Mouse (Mus musculus): ENCODE results near the gene Masp1. TPM values are rescaled to one million over a fixed set of nuclear protein-coding genes. Genes with fewer than 3 reads are reported as not detected.

Masp1 gene
- polyA plus RNA-seq, 2 experiments = 12.4 to 14.2 TPM

- no peak for TF ChIP-seq CTCF (IDR thresholded peaks at IDR 0.05; ENCODE audit: low read depth)
- no peak for TF ChIP-seq EP300 (IDR thresholded peaks at IDR 0.05; ENCODE audit: low read depth)
- Histone ChIP-seq H3K4me3 (ENCODE audit: insufficient read depth in 1 of 2, low read depth in 2 of 2, low read length in 2 of 2) (no peak overlapping the region), H3K4me2 (ENCODE audit: low read depth) (no peak overlapping the region), H3K27ac (no peak overlapping the region), H3K36me3 (replicated peaks; ENCODE audit: control insufficient read depth, insufficient read depth, low read depth) (no peaks in the 10 kb centered on the region), H3K27me3 (ENCODE audit: control insufficient read depth, insufficient read depth, low read length) (no peaks in the 10 kb centered on the region), H3K9me3 (ENCODE audit: control insufficient read depth, low read length) (no peaks in the 10 kb centered on the region), H3K4me1 (replicated peaks; ENCODE audit: control insufficient read depth in 2 of 2, insufficient read depth in 2 of 2, low read length in 1 of 2) (no peaks in the 10 kb centered on the region; a peak in 1 of 4 replicates), H3K9ac (replicated peaks) (no peak overlapping the region)
- 18% methylated on average over 5 of the region's 5 CpGs for whole genome bisulfite sequencing (ENCODE audit: insufficient replicate concordance)
- DNase-seq (ENCODE audit: low read depth in 3 of 3, low spot score in 3 of 3) (no peak), ATAC-seq (ENCODE audit: insufficient read depth) (no peak)
Measured at GRCm38 (mm10) chr16:23457338-23457737, 63.3 kb downstream of the Masp1 start.

GRCm38 (mm10) chr16:23456534-23456933 lies 64.1 kb downstream of the Masp1 start:
- Histone ChIP-seq H3K9ac (replicated peaks) (no peak overlapping the region), H3K4me3 (ENCODE audit: insufficient read depth in 1 of 2, low read depth in 2 of 2, low read length in 2 of 2) (no peak overlapping the region), H3K27ac (no peak overlapping the region), H3K9me3 (ENCODE audit: control insufficient read depth, low read length) (no peaks in the 10 kb centered on the region), H3K4me2 (ENCODE audit: low read depth) (no peak overlapping the region), H3K4me1 (replicated peaks; ENCODE audit: control insufficient read depth in 2 of 2, insufficient read depth in 2 of 2, low read length in 1 of 2) (no peaks in the 10 kb centered on the region; a peak in 1 of 4 replicates), H3K27me3 (ENCODE audit: control insufficient read depth, insufficient read depth, low read length) (no peaks in the 10 kb centered on the region), H3K36me3 (replicated peaks; ENCODE audit: control insufficient read depth, insufficient read depth, low read depth) (no peaks in the 10 kb centered on the region)
- DNase-seq (ENCODE audit: low read depth in 3 of 3, low spot score in 3 of 3) = no peak
- ATAC-seq (ENCODE audit: insufficient read depth) = peak; percentile 23; the same call in 1 of the 2 replicates
- 42% methylated on average over 3 of the region's 3 CpGs for WGBS (ENCODE audit: insufficient replicate concordance)
- TF ChIP-seq EP300 (IDR thresholded peaks at IDR 0.05; ENCODE audit: low read depth) = no peak
- TF ChIP-seq CTCF (IDR thresholded peaks at IDR 0.05; ENCODE audit: low read depth) = no peak

GRCm38 (mm10) chr16:23454376-23454775 lies 66.2 kb downstream of the Masp1 start:
- no peaks in the 10 kb centered on the region for H3K9me3 ChIP-seq (ENCODE audit: control insufficient read depth, low read length)
- no peak overlapping the region for H3K27ac ChIP-seq
- H3K4me3 ChIP-seq (ENCODE audit: insufficient read depth in 1 of 2, low read depth in 2 of 2, low read length in 2 of 2) = no peak overlapping the region
- H3K9ac ChIP-seq (replicated peaks) = no peak overlapping the region
- DNase-seq (ENCODE audit: low read depth in 3 of 3, low spot score in 3 of 3) (no peak), ATAC-seq (ENCODE audit: insufficient read depth) (no peak)
- no peak overlapping the region for H3K4me2 ChIP-seq (ENCODE audit: low read depth)
- TF ChIP-seq CTCF (IDR thresholded peaks at IDR 0.05; ENCODE audit: low read depth) (no peak), EP300 (IDR thresholded peaks at IDR 0.05; ENCODE audit: low read depth) (no peak)
- no peaks in the 10 kb centered on the region for H3K27me3 ChIP-seq (ENCODE audit: control insufficient read depth, insufficient read depth, low read length)
- WGBS (ENCODE audit: insufficient replicate concordance) = 50% methylated on average over 6 of the region's 6 CpGs
- H3K36me3 ChIP-seq (replicated peaks; ENCODE audit: control insufficient read depth, insufficient read depth, low read depth) = no peaks in the 10 kb centered on the region
- H3K4me1 ChIP-seq (replicated peaks; ENCODE audit: control insufficient read depth in 2 of 2, insufficient read depth in 2 of 2, low read length in 1 of 2) = no peaks in the 10 kb centered on the region; a peak in 1 of 4 replicates

DNA sequence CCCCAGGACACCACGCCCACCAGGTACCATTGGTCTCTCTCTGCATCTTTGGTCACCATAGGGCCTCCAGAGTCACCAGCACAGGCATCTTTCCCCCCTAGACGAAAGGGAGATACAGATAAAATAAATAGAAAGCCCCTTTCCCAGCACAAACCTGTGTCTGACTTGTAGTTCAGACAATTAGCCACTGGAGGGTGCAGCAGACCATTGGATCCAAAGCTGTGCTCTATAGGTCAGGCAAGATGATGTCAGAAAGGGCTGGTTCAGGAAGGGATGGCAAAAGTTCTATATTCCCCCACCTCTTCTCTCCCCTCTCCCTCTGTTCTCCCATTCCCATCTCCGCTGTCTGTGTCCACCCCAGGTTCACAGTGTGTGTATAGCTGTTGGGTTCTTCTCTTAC lies 68.1 kb downstream of the Masp1 start:
- Histone ChIP-seq H3K36me3 (replicated peaks; ENCODE audit: control insufficient read depth, insufficient read depth, low read depth) (no peaks in the 10 kb centered on the region), H3K4me1 (replicated peaks; ENCODE audit: control insufficient read depth in 2 of 2, insufficient read depth in 2 of 2, low read length in 1 of 2) (no peaks in the 10 kb centered on the region; a peak in 1 of 4 replicates), H3K27me3 (ENCODE audit: control insufficient read depth, insufficient read depth, low read length) (no peaks in the 10 kb centered on the region), H3K9me3 (ENCODE audit: control insufficient read depth, low read length) (no peaks in the 10 kb centered on the region), H3K27ac (no peak overlapping the region), H3K4me3 (ENCODE audit: insufficient read depth in 1 of 2, low read depth in 2 of 2, low read length in 2 of 2) (no peak overlapping the region), H3K9ac (replicated peaks) (no peak overlapping the region), H3K4me2 (ENCODE audit: low read depth) (no peak overlapping the region)
- DNase-seq (ENCODE audit: low read depth in 3 of 3, low spot score in 3 of 3) (no peak), ATAC-seq (ENCODE audit: insufficient read depth) (no peak)
- 2% methylated on average over 3 of the region's 3 CpGs for WGBS (ENCODE audit: insufficient replicate concordance)
- no peak for TF ChIP-seq EP300 (IDR thresholded peaks at IDR 0.05; ENCODE audit: low read depth)
- peak; percentile 67 for TF ChIP-seq CTCF (IDR thresholded peaks at IDR 0.05; ENCODE audit: low read depth)

DNA sequence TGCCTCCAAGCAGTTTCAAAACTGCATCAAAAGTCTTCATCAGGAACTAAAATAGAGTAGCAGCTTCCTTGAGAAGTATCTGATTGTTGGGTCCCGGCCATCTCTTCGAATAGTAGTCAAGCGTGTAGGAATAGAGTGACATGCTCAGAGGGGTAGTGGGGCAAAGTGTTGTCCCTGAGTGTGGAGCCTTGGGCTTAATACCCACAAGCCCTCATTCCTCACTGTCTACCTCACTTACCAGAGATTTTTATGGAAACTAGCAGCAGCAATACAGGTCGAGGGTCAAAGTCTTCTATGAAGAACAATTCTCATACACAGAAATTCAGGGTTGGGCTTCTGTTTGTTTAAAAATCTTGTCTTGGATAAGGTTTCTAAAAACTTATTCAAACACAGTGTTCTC lies 69.8 kb downstream of the Masp1 start:
- H3K4me1 ChIP-seq (replicated peaks; ENCODE audit: control insufficient read depth in 2 of 2, insufficient read depth in 2 of 2, low read length in 1 of 2) = no peaks in the 10 kb centered on the region
- TF ChIP-seq CTCF (IDR thresholded peaks at IDR 0.05; ENCODE audit: low read depth) (no peak), EP300 (IDR thresholded peaks at IDR 0.05; ENCODE audit: low read depth) (no peak)
- ATAC-seq (ENCODE audit: insufficient read depth) (no peak), DNase-seq (ENCODE audit: low read depth in 3 of 3, low spot score in 3 of 3) (no peak)
- H3K4me2 ChIP-seq (ENCODE audit: low read depth) = no peak overlapping the region
- H3K4me3 ChIP-seq (ENCODE audit: insufficient read depth in 1 of 2, low read depth in 2 of 2, low read length in 2 of 2) = no peak overlapping the region
- no peaks in the 10 kb centered on the region for H3K9me3 ChIP-seq (ENCODE audit: control insufficient read depth, low read length)
- no peaks in the 10 kb centered on the region for H3K27me3 ChIP-seq (ENCODE audit: control insufficient read depth, insufficient read depth, low read length)
- 53% methylated on average over 4 of the region's 4 CpGs for WGBS (ENCODE audit: insufficient replicate concordance)
- no peak overlapping the region for H3K9ac ChIP-seq (replicated peaks)
- H3K36me3 ChIP-seq (replicated peaks; ENCODE audit: control insufficient read depth, insufficient read depth, low read depth) = no peaks in the 10 kb centered on the region
- no peak overlapping the region for H3K27ac ChIP-seq
